Mouse (Mus musculus): ENCODE measurements around the gene Tnfrsf13c. TPM values are rescaled to one million over a fixed set of nuclear protein-coding genes. Genes with fewer than 3 reads are reported as not detected.
A peak's percentile ranks its signal among the peaks of the same experiment; 100 is the strongest.

Tnfrsf13c gene
- polyA plus RNA-seq, 1 experiment from 2014 or later: 0.09 TPM

DNA sequence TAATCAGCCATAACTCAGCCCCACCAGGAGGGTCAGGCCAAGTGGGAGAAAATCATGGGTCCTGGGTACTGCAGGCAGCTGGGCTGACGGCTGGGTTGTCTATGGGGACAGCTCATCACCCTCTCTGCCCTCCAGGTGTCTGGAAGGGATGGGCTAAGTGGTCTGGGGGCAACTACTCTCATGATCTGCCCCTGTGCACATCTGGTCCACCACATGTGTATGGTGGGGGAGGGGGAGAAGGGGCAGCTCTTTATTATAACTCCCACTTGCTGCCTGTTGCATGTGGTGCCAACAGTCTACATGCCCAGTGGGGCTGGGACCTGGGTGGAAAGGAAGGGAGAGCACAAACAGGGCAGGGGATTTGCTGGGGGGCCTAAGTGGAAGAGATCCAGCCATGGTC is 13.4 kb downstream of the Tnfrsf13c start:
- Histone ChIP-seq H3K4me2 (ENCODE audit: low read length) (no peak overlapping the region), H3K4me3 (replicated peaks; ENCODE audit: low read depth, low read length) (no peak overlapping the region), H3K4me1 (replicated peaks; ENCODE audit: insufficient read depth, low read length) (peaks cover 11% of the 10 kb centered on the region; the same call in 1 of the 2 replicates), H3K9me3 (replicated peaks; ENCODE audit: low read length) (no peaks in the 10 kb centered on the region), H3K36me3 (ENCODE audit: insufficient read depth, low read length) (0 out of 2 replicates have a peak, but pooled peaks cover 3% of the 10 kb centered on the region), H3K27me3 (ENCODE audit: insufficient read depth, low read length) (peaks cover 59% of the 10 kb centered on the region), H3K27ac (no peak overlapping the region), H3K9ac (ENCODE audit: low read depth, low read length) (no peak overlapping the region)
- ATAC-seq (replicated peaks; ENCODE audit: low FRiP score, low read depth) (no peak), DNase-seq (ENCODE audit: low spot score) (no peak)
- 47% methylated on average over 1 of the region's 1 CpGs for WGBS
- TF ChIP-seq CTCF (IDR thresholded peaks at IDR 0.05; ENCODE audit: low read depth): no peak

DNA sequence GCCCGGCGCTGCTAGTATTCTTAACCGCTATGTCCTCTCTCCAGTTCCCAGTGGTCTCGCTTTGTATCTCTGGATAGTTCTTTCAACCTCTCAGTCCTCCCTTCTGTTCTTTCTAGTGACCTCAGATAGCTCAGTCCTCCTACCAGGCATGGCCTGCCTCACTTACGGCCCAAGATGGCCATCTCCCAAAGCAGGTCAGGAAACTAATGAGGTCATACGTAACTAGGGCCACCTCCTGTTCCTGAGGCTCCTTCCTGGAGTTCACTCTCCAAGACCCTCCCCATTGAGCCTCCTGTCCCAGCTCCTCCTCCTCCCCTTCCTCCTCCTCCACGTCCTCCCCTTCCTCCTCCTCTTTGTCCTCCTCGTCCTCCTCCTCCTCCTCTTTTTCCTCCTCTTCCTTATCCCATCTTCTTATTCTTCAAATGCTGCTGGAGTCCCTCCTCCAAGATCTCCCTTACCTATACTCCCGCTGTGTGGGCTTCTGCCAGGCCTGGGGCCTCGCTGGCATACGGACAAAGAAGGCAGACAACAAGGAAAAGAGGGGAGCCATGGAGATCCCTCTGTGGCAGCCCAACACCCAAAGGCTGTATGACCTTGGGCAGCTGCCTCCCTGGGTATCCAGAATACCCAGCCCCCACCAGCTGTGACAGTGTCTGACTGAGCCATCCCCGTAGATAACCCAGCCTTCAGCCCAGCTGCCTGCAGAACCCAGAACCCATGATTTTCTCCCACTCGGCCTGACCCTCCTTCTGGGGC is 14.7 kb downstream of the Tnfrsf13c start:
- H3K9ac ChIP-seq (ENCODE audit: low read depth, low read length): no peak overlapping the region
- peaks cover 47% of the 10 kb centered on the region for H3K27me3 ChIP-seq (ENCODE audit: insufficient read depth, low read length)
- DNase-seq (ENCODE audit: low spot score) (no peak), ATAC-seq (replicated peaks; ENCODE audit: low FRiP score, low read depth) (no peak)
- 80% methylated on average over 13 of the region's 13 CpGs for WGBS
- H3K4me1 ChIP-seq (replicated peaks; ENCODE audit: insufficient read depth, low read length): peaks cover 11% of the 10 kb centered on the region; the same call in 1 of the 2 replicates
- H3K27ac ChIP-seq: no peak overlapping the region
- H3K4me3 ChIP-seq (replicated peaks; ENCODE audit: low read depth, low read length): no peak overlapping the region
- 0 out of 2 replicates have a peak, but pooled peaks cover 5% of the 10 kb centered on the region for H3K36me3 ChIP-seq (ENCODE audit: insufficient read depth, low read length)
- H3K4me2 ChIP-seq (ENCODE audit: low read length): no peak overlapping the region
- TF ChIP-seq CTCF (IDR thresholded peaks at IDR 0.05; ENCODE audit: low read depth): no peak
- no peaks in the 10 kb centered on the region for H3K9me3 ChIP-seq (replicated peaks; ENCODE audit: low read length)

DNA sequence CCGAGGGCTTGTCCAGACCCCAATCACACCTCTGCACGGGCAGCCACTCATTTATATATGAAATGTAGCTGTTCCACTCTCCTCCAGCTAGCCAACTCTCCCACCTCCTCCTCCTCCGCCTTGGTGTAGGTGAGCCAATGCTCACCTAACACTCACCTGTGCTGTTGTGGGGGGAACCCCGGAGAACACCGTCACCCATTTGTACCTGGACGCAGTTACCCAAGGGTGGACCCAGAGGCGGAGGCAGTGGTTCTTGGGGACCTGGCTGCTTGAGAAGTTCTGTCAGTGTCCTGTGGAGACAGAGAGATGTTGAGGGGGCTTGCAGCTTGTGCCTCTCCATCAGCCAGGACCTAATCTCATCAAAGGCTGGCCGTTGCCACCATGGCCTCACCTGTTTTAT is 15.9 kb downstream of the Tnfrsf13c start:
- no peak overlapping the region for H3K27ac ChIP-seq
- peaks cover 16% of the 10 kb centered on the region for H3K36me3 ChIP-seq (ENCODE audit: insufficient read depth, low read length)
- no peaks in the 10 kb centered on the region for H3K9me3 ChIP-seq (replicated peaks; ENCODE audit: low read length)
- H3K4me2 ChIP-seq (ENCODE audit: low read length): no peak overlapping the region
- no peak for TF ChIP-seq CTCF (IDR thresholded peaks at IDR 0.05; ENCODE audit: low read depth)
- ATAC-seq (replicated peaks; ENCODE audit: low FRiP score, low read depth): no peak
- H3K4me3 ChIP-seq (replicated peaks; ENCODE audit: low read depth, low read length): no peak overlapping the region
- peaks cover 11% of the 10 kb centered on the region; the same call in 1 of the 2 replicates for H3K4me1 ChIP-seq (replicated peaks; ENCODE audit: insufficient read depth, low read length)
- no peak overlapping the region for H3K9ac ChIP-seq (ENCODE audit: low read depth, low read length)
- 82% methylated on average over 8 of the region's 8 CpGs for WGBS
- no peak for DNase-seq (ENCODE audit: low spot score)
- H3K27me3 ChIP-seq (ENCODE audit: insufficient read depth, low read length): peaks cover 44% of the 10 kb centered on the region

DNA sequence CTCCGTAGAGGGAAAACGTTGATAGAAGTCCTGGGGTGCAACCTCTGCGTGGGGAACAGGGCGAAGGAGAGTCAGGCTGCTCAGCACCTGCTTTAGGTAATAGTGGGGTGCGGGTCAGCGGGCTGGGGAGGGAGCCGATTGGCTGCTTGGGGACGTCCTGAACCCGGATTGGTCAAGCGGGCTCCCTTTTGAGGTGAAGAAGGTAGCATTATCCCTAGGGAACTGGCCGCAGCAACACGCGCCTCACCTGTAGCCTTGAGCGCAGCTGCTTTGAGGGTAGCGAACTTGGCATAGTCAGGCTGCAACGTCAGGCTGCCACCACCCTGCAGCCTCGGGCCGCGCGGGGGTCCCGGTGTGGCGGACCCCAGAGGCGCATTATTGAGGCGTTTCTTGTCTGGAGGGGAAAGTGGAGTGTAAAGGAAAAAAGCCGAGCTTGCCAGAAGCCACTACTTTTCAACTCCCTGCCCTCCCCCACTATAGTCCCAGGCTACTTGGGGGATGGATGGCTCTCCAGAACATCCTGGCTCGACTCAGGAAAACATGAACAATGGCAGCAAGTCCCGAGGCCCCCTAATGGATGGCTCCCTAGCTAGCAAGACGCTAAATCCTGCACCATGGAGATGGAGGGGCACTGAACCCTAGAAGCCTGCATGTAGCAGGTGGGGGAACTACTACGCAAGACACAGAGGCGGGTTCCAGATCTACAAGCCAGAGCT is 16.5 kb downstream of the Tnfrsf13c start:
- WGBS: 25% methylated on average over 30 of the region's 30 CpGs
- Histone ChIP-seq H3K27me3 (ENCODE audit: insufficient read depth, low read length) (peaks cover 40% of the 10 kb centered on the region), H3K9ac (ENCODE audit: low read depth, low read length) (no peak overlapping the region), H3K4me1 (replicated peaks; ENCODE audit: insufficient read depth, low read length) (peaks cover 10% of the 10 kb centered on the region; the same call in 1 of the 2 replicates), H3K4me2 (ENCODE audit: low read length) (no peak overlapping the region), H3K36me3 (ENCODE audit: insufficient read depth, low read length) (peaks cover 22% of the 10 kb centered on the region), H3K9me3 (replicated peaks; ENCODE audit: low read length) (no peaks in the 10 kb centered on the region), H3K27ac (no peak overlapping the region), H3K4me3 (replicated peaks; ENCODE audit: low read depth, low read length) (no peak overlapping the region)
- DNase-seq (ENCODE audit: low spot score): no peak
- no peak for TF ChIP-seq CTCF (IDR thresholded peaks at IDR 0.05; ENCODE audit: low read depth)
- ATAC-seq (replicated peaks; ENCODE audit: low FRiP score, low read depth): no peak

DNA sequence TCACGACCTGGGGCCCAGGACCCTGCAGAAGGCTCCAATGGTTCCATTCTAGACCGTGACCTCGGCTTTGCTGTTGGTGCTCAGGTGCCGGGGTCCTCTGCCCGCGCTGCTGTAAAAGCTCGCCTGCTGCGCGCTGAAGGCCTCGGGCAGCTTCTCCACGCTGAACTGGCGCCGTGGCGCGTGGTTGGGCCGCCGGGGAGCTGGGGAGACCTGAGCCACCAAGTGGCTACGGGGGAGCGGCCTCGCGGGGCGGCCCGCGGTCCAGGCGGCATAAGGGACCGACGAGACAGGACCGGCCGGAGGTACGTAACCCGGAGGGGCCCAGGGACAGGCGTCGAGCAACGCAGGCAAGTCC is 17.1 kb downstream of the Tnfrsf13c start:
- Histone ChIP-seq H3K4me1 (replicated peaks; ENCODE audit: insufficient read depth, low read length) (0 out of 2 replicates have a peak, but pooled peaks cover 4% of the 10 kb centered on the region), H3K27me3 (ENCODE audit: insufficient read depth, low read length) (peaks cover 34% of the 10 kb centered on the region), H3K9me3 (replicated peaks; ENCODE audit: low read length) (no peaks in the 10 kb centered on the region), H3K27ac (no peak overlapping the region), H3K36me3 (ENCODE audit: insufficient read depth, low read length) (peaks cover 25% of the 10 kb centered on the region), H3K4me2 (ENCODE audit: low read length) (no peak overlapping the region), H3K9ac (ENCODE audit: low read depth, low read length) (no peak overlapping the region), H3K4me3 (replicated peaks; ENCODE audit: low read depth, low read length) (no peak overlapping the region)
- DNase-seq (ENCODE audit: low spot score): no peak
- 17% methylated on average over 34 of the region's 34 CpGs for WGBS
- ATAC-seq (replicated peaks; ENCODE audit: low FRiP score, low read depth): no peak
- no peak for TF ChIP-seq CTCF (IDR thresholded peaks at IDR 0.05; ENCODE audit: low read depth)

DNA sequence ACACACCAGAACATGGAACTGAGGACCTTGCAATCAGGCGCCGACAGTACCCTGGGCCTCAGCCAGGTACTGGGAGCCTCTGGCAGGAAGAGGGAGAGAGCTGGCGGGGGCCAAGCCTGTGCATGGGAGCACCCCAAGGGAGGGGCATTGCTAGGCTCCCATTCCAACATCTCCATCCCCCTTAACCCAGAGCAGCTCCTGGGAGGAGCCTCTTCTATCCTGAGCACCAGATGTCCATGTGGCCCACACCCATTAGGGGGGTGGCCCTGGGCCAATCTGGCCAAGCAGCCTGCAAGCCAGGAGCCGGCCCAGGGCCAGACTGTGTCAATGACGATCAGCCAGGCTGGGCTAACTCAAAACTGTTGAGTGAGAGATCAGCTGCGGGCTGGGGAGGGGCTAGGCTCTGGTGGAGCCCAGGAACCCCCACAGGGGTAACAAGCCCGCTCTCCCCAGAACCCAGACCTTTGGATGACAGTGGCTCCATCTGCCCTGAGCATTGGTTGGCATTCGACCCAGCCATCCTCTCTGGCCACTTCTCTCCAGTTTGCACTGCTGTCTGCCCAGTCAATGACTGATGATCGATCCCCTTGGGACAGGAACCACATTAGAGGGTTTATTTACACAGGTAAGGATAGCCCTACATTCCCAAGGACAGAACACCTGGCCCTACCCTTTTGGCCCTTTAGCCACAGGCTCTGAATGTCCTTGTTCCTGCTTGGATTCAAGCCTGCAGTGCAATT is 17.6 kb downstream of the Tnfrsf13c start:
- H3K9ac ChIP-seq (ENCODE audit: low read depth, low read length): no peak overlapping the region
- no peak overlapping the region for H3K4me3 ChIP-seq (replicated peaks; ENCODE audit: low read depth, low read length)
- H3K4me2 ChIP-seq (ENCODE audit: low read length): no peak overlapping the region
- ATAC-seq (replicated peaks; ENCODE audit: low FRiP score, low read depth): peak; percentile 11
- WGBS: 61% methylated on average over 9 of the region's 9 CpGs
- no peak for DNase-seq (ENCODE audit: low spot score)
- H3K27me3 ChIP-seq (ENCODE audit: insufficient read depth, low read length): peaks cover 30% of the 10 kb centered on the region
- TF ChIP-seq CTCF (IDR thresholded peaks at IDR 0.05; ENCODE audit: low read depth): no peak
- no peak overlapping the region for H3K27ac ChIP-seq
- H3K4me1 ChIP-seq (replicated peaks; ENCODE audit: insufficient read depth, low read length): no peaks in the 10 kb centered on the region
- H3K9me3 ChIP-seq (replicated peaks; ENCODE audit: low read length): no peaks in the 10 kb centered on the region
- H3K36me3 ChIP-seq (ENCODE audit: insufficient read depth, low read length): peaks cover 30% of the 10 kb centered on the region

Measured in kidney, postnatal 0 days (tissue).